Mouse (Mus musculus) CH12.LX (cell line): ENCODE results near the gene Rftn2. TPM values are rescaled to one million over a fixed set of nuclear protein-coding genes. Genes with fewer than 3 reads are reported as not detected.

Experiments used
- DNase-seq: peaks from one replicate; pipeline ENCODE4 v3.0.0-alpha.2; 2013; ENCODE audit errors: extremely low read depth
- H3K27ac ChIP-seq: 2 replicates; pipeline ENCODE4 v1.5.1; 2012; ENCODE audit warnings: low read depth, mild to moderate bottlenecking, control low read depth, moderate library complexity; ENCODE audit not compliant: insufficient read depth
- H3K27me3 ChIP-seq: replicated peaks from 2 replicates; pipeline ENCODE3; 2012; ENCODE audit warnings: inconsistent platforms
- H3K36me3 ChIP-seq, 2 experiments: replicated peaks in 1 of 2; 2 replicates each; pipeline versions ENCODE3 to v1.6.1; 2012; ENCODE audit warnings: inconsistent platforms in 1 of 2, low read length in 1 of 2, mild to moderate bottlenecking in 1 of 2, mixed read lengths in 1 of 2, moderate library complexity in 1 of 2; ENCODE audit not compliant: control insufficient read depth in 1 of 2, insufficient read depth in 1 of 2
- H3K4me1 ChIP-seq, 2 experiments: 2 replicates each; pipeline ENCODE4 v1.6.1; 2012; ENCODE audit warnings: inconsistent platforms in 1 of 2, moderate library complexity in 1 of 2; ENCODE audit not compliant: insufficient read depth in 2 of 2, control insufficient read depth in 1 of 2
- H3K4me2 ChIP-seq: 2 replicates; pipeline ENCODE4 v1.6.1; 2012; ENCODE audit warnings: low read depth, mild to moderate bottlenecking, control low read depth; ENCODE audit not compliant: poor library complexity, insufficient read depth, severe bottlenecking
- H3K4me3 ChIP-seq, 3 experiments: fragments of 150-350 bp in 1 of 3; sonication (generic) in 1 of 3; replicated peaks in 1 of 3; 2 replicates each; pipeline versions ENCODE3 to v1.5.1; 2011 to 2012; ENCODE audit warnings: low read depth in 2 of 3, low read length in 2 of 3, mild to moderate bottlenecking in 2 of 3, moderate library complexity in 2 of 3, control low read depth in 1 of 3, improper control_type of control experiment in 1 of 3, inconsistent platforms in 1 of 3, mixed read lengths in 1 of 3; ENCODE audit not compliant: poor library complexity in 1 of 3
- H3K79me2 ChIP-seq: replicated peaks from 2 replicates; pipeline ENCODE4 v1.6.1; 2012; ENCODE audit warnings: mild to moderate bottlenecking, moderate library complexity; ENCODE audit not compliant: control insufficient read depth, poor library complexity, insufficient read depth, severe bottlenecking; ENCODE audit errors: extremely low read depth
- H3K9ac ChIP-seq: 2 replicates; pipeline ENCODE4 v1.6.1; 2012; ENCODE audit warnings: low read depth, mild to moderate bottlenecking, control low read depth, moderate library complexity; ENCODE audit not compliant: insufficient read depth
- H3K9me3 ChIP-seq: replicated peaks from 2 replicates; pipeline ENCODE3; 2012; ENCODE audit warnings: low read length, inconsistent platforms, mixed read lengths
- BHLHE40 ChIP-seq: IDR thresholded peaks from 2 replicates; pipeline ENCODE4 v1.6.1; 2011; ENCODE audit warnings: mild to moderate bottlenecking, low read depth, low read length, improper control_type of control experiment
- CTCF ChIP-seq, 2 experiments: IDR thresholded peaks in 1 of 2; conservative IDR thresholded peaks in 1 of 2; 2 replicates each; pipeline ENCODE4 v1.5.1; 2011 to 2012; ENCODE audit warnings: low read depth in 2 of 2, low read length in 2 of 2, improper control_type of control experiment in 1 of 2, inconsistent platforms in 1 of 2, mild to moderate bottlenecking in 1 of 2, moderate library complexity in 1 of 2
- ELF1 ChIP-seq: IDR thresholded peaks from 2 replicates; pipeline ENCODE4 v1.6.1; 2014; ENCODE audit warnings: low read depth, mild to moderate bottlenecking, inconsistent platforms, low read length, improper control_type of control experiment
- EP300 ChIP-seq: IDR thresholded peaks from 2 replicates; pipeline ENCODE4 v1.6.1; 2011; ENCODE audit warnings: low read length, improper control_type of control experiment
- ETS1 ChIP-seq: conservative IDR thresholded peaks from 2 replicates; pipeline ENCODE4 v1.6.1; 2012; ENCODE audit warnings: low read depth, mild to moderate bottlenecking, inconsistent platforms, low read length, improper control_type of control experiment, moderate library complexity
- GABPA ChIP-seq: IDR thresholded peaks from 2 replicates; pipeline ENCODE4 v1.6.1; 2012; ENCODE audit warnings: low read depth, low read length, improper control_type of control experiment, inconsistent platforms; ENCODE audit not compliant: insufficient replicate concordance
- HCFC1 ChIP-seq: IDR thresholded peaks from 2 replicates; pipeline ENCODE4 v1.6.1; 2012; ENCODE audit warnings: low read depth, mild to moderate bottlenecking, inconsistent platforms, low read length, improper control_type of control experiment
- JUN ChIP-seq: IDR thresholded peaks from 2 replicates; pipeline ENCODE4 v1.6.1; 2011; ENCODE audit warnings: low read depth, mild to moderate bottlenecking, low read length, improper control_type of control experiment, moderate library complexity; ENCODE audit not compliant: insufficient read depth
- JUND ChIP-seq: conservative IDR thresholded peaks from 2 replicates; pipeline ENCODE4 v1.6.1; 2011; ENCODE audit warnings: low read depth, low read length, improper control_type of control experiment
- KAT2A ChIP-seq: IDR thresholded peaks from 2 replicates; pipeline ENCODE4 v1.6.1; 2012; ENCODE audit warnings: low read length, improper control_type of control experiment, inconsistent platforms; ENCODE audit not compliant: insufficient replicate concordance
- MAZ ChIP-seq: IDR thresholded peaks from 2 replicates; pipeline ENCODE4 v1.6.1; 2012; ENCODE audit warnings: low read depth, mild to moderate bottlenecking, inconsistent platforms, low read length, improper control_type of control experiment, moderate library complexity
- MEF2A ChIP-seq: IDR thresholded peaks from 2 replicates; pipeline ENCODE4 v1.6.1; 2014; ENCODE audit warnings: low read depth, mild to moderate bottlenecking, inconsistent platforms, low read length, improper control_type of control experiment, borderline replicate concordance
- MXI1 ChIP-seq: IDR thresholded peaks from 2 replicates; pipeline ENCODE4 v1.6.1; 2011; ENCODE audit warnings: mild to moderate bottlenecking, low read depth, low read length, improper control_type of control experiment
- MYC ChIP-seq: IDR thresholded peaks from 2 replicates; pipeline ENCODE4 v1.6.1; 2011; ENCODE audit warnings: low read depth, mild to moderate bottlenecking, improper control_type of control experiment, low read length
- NRF1 ChIP-seq: IDR thresholded peaks from 2 replicates; pipeline ENCODE4 v1.6.1; 2014; ENCODE audit warnings: low read depth, mild to moderate bottlenecking, inconsistent platforms, low read length, improper control_type of control experiment, moderate library complexity
- PAX5 ChIP-seq: IDR thresholded peaks from 2 replicates; pipeline ENCODE4 v1.6.1; 2012; ENCODE audit warnings: low read length, inconsistent platforms, mixed read lengths
- POLR2A ChIP-seq: IDR thresholded peaks from 2 replicates; pipeline ENCODE4 v1.6.1; 2011; ENCODE audit warnings: low read depth, mild to moderate bottlenecking, improper control_type of control experiment, low read length
- POLR2AphosphoS2 ChIP-seq: IDR thresholded peaks from 2 replicates; pipeline ENCODE4 v1.6.1; 2011; ENCODE audit warnings: low read depth, low read length, improper control_type of control experiment
- RCOR1 ChIP-seq: conservative IDR thresholded peaks from 2 replicates; pipeline ENCODE4 v1.6.1; 2012; ENCODE audit warnings: low read depth, mild to moderate bottlenecking, inconsistent platforms, low read length, improper control_type of control experiment
- SIN3A ChIP-seq: IDR thresholded peaks from 2 replicates; pipeline ENCODE4 v1.6.1; 2012; ENCODE audit warnings: low read length, improper control_type of control experiment, inconsistent platforms
- SMC3 ChIP-seq: IDR thresholded peaks from 2 replicates; pipeline ENCODE4 v1.6.1; 2011; ENCODE audit warnings: low read depth, low read length, improper control_type of control experiment
- UBTF ChIP-seq: IDR thresholded peaks from 2 replicates; pipeline ENCODE4 v1.6.1; 2012; ENCODE audit warnings: low read depth, mild to moderate bottlenecking, inconsistent platforms, low read length, improper control_type of control experiment, moderate library complexity
- USF2 ChIP-seq: conservative IDR thresholded peaks from 2 replicates; pipeline ENCODE4 v1.6.1; 2011; ENCODE audit warnings: low read depth, low read length, improper control_type of control experiment
- ZC3H11A ChIP-seq: IDR thresholded peaks from 2 replicates; pipeline ENCODE4 v1.6.1; 2012; ENCODE audit warnings: low read depth, mild to moderate bottlenecking, inconsistent platforms, low read length, improper control_type of control experiment
- ZKSCAN1 ChIP-seq: IDR thresholded peaks from 2 replicates; pipeline ENCODE4 v1.6.1; 2012; ENCODE audit warnings: low read depth, inconsistent platforms, low read length, improper control_type of control experiment, borderline replicate concordance
- ZNF384 ChIP-seq: IDR thresholded peaks from 2 replicates; pipeline ENCODE4 v1.6.1; 2012; ENCODE audit warnings: low read depth, low read length, improper control_type of control experiment, inconsistent platforms
- dilution Hi-C: fragments of 300-500 bp; cut with MboI; formaldehyde crosslinking; loops from 2 replicates; pipeline ENCODE4 v1.14.3; 2020; ENCODE audit warnings: low sequenced_read_pairs; ENCODE audit not compliant: extremely low pct_unique_long_range_greater_than_20kb, extremely low pct_ligation_motif_present
- in situ Hi-C: fragments of 300-500 bp; cut with MboI; formaldehyde crosslinking; loops from 3 replicates; pipeline ENCODE4 v1.14.3; 2019; ENCODE audit warnings: low sequenced_read_pairs, low pct_ligation_motif_present, low pct_unique_long_range_greater_than_20kb, mixed read lengths
- polyA plus RNA-seq: library from polyadenylated mRNA; unstranded; fragments of >175 nt; gene quantifications from 2 replicates; pipeline ENCODE4 v1.2.1, GENCODE M21; 2012; ENCODE audit warnings: low read depth; ENCODE audit not compliant: insufficient read length
- total RNA-seq, 2 experiments: library from RNA; depleted of rRNA; stranded (reverse); fragments of 300-350 nt in 1 of 2; fragments of >200 nt in 1 of 2; gene quantifications; 2 replicates each; pipeline ENCODE4 v1.2.3; 2012 to 2014

The Rftn2 gene
- total and polyA plus RNA-seq, 3 experiments = 0.91 to 1.4 (median 1.1) TPM

DNA sequence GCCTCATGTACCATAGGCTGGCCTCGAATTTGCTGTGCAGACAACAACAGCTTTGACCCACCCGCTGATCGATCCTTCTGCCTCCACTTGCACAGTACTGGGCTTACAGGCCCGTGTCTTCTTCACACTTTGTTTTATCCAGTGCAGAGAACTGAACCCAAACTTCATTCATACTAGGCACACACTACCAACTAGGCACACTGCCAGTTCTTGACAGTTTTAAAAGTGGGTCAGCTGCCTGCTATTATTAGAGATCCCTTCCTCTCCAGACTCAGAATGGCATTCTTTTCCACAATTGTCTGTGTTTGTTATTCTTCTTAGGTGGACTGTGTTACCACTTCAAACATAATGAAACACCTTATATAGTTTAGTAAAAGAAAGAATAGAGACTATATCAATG is 5.2 kb downstream of the Rftn2 start:
- H3K27ac ChIP-seq = no peak overlapping the region
- TF ChIP-seq BHLHE40 = no peak
- TF ChIP-seq SMC3 = no peak
- no peak for TF ChIP-seq USF2
- no peak for TF ChIP-seq HCFC1
- no peak for TF ChIP-seq JUND
- TF ChIP-seq POLR2A = no peak
- no peak for TF ChIP-seq MYC
- TF ChIP-seq ZNF384 = no peak
- TF ChIP-seq ZKSCAN1 = no peak
- no peak for TF ChIP-seq EP300
- TF ChIP-seq MXI1 = no peak
- no peak for TF ChIP-seq MAZ
- no peak overlapping the region for H3K9ac ChIP-seq
- no peaks in the 10 kb centered on the region for H3K79me2 ChIP-seq
- H3K9me3 ChIP-seq = no peaks in the 10 kb centered on the region
- no peaks in the 10 kb centered on the region for H3K4me1 ChIP-seq
- dilution Hi-C loops = no loop called here
- H3K27me3 ChIP-seq = no peaks in the 10 kb centered on the region
- H3K4me3 ChIP-seq = no peak overlapping the region
- H3K36me3 ChIP-seq = no peaks in the 10 kb centered on the region
- H3K4me2 ChIP-seq = no peak overlapping the region
- no peak for DNase-seq
- in situ Hi-C loops = no loop called here

DNA sequence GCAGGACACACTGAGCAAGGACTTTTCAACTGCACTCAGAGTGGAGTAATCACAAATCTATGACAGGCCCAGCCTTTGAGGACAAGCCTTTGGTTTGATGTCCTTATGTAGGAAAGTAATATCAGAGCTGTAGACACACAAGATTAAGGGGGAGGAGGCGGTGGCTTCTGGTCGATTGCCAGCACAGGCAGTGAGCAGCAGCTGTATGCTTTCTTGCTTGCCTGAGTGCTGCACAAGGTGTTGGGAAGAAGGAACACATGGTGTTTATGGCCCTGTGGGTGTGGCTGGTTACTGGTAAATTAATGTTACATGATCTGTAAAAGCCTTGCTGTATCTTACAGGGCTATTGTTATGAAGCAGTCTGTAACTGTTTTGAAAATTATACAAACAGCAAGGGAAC is 9.4 kb downstream of the Rftn2 start:
- Histone ChIP-seq H3K27ac (no peak overlapping the region), H3K79me2 (no peaks in the 10 kb centered on the region), H3K4me3 (no peak overlapping the region), H3K9ac (no peak overlapping the region), H3K9me3 (no peaks in the 10 kb centered on the region), H3K4me2 (no peak overlapping the region), H3K4me1 (peaks cover 2 to 9% of the 10 kb centered on the region in 2 experiments; a peak in 3 of 4 replicates), H3K27me3 (no peaks in the 10 kb centered on the region), H3K36me3 (no peaks in the 10 kb centered on the region)
- in situ Hi-C loops (no loop called here), dilution Hi-C loops (no loop called here)
- DNase-seq = no peak
- TF ChIP-seq CTCF (conservative IDR thresholded peaks at IDR 0.05 in 1 of 2, IDR thresholded peaks at IDR 0.05 in 1 of 2; ENCODE audit: low read depth in 2 of 2, low read length in 2 of 2) (no peak), POLR2A (no peak), MEF2A (no peak), PAX5 (no peak)

DNA sequence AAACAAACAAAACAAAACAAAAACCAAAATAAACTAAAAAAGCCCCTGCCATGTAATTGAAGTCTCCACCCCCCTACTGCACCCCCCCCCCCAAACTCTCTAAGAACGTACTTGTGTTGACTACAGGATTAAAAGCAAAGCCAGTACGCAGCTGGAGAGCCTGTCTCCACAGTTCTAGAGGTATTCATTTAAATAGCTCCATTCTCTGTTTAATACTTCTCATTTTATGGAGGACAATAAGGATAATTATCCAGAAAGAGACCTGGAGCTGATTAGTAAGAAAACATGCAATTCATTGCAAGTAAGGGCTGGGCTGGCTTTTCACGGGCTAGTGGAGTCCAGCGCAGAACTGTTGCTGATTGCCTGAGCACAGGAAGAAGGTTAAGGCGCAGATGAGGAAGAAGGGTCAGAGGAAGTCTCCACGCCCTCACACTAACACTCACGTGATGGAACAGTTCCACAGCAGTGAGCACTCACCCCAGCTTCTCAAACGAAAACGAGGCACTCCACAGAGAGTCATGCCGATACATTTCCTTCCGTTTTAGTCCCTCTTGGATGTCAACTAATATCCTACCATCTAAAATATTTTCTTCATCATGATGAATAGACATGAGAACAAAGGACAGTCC is 11.3 kb downstream of the Rftn2 start:
- Histone ChIP-seq H3K27ac (no peak overlapping the region), H3K9me3 (no peaks in the 10 kb centered on the region), H3K4me3 (peak overlapping the region in 2 of 3 experiments; percentile 36 to 37), H3K4me1 (peaks cover 2 to 9% of the 10 kb centered on the region in 2 experiments; a peak in 3 of 4 replicates), H3K9ac (no peak overlapping the region), H3K79me2 (no peaks in the 10 kb centered on the region), H3K4me2 (peak overlapping the region; percentile 67), H3K36me3 (no peaks in the 10 kb centered on the region), H3K27me3 (no peaks in the 10 kb centered on the region)
- in situ Hi-C loops (no loop called here), dilution Hi-C loops (no loop called here)
- peak; percentile 72 for DNase-seq
- TF ChIP-seq ZNF384 = no peak
- TF ChIP-seq ELF1 = peak; percentile 86
- TF ChIP-seq KAT2A = no peak
- TF ChIP-seq MEF2A = no peak
- 0 out of 2 replicates have a peak, but pooled peaks have one; percentile 50 for TF ChIP-seq SIN3A
- peak; percentile 73 for TF ChIP-seq NRF1
- TF ChIP-seq GABPA = no peak
- no peak for TF ChIP-seq UBTF
- TF ChIP-seq ZC3H11A = no peak
- TF ChIP-seq JUN = no peak
- TF ChIP-seq CTCF (conservative IDR thresholded peaks at IDR 0.05 in 1 of 2, IDR thresholded peaks at IDR 0.05 in 1 of 2; ENCODE audit: low read depth in 2 of 2, low read length in 2 of 2) = no peak
- no peak for TF ChIP-seq JUND
- TF ChIP-seq RCOR1 = no peak
- 0 out of 2 replicates have a peak, but pooled peaks have one; percentile 40 for TF ChIP-seq ETS1
- TF ChIP-seq POLR2AphosphoS2 = no peak
